Mouse (Mus musculus) kidney, postnatal 14 days (tissue): Measurements from ENCODE around the gene Cerkl.

Experiments used
- DNase-seq: peaks from one replicate; pipeline ENCODE4 v3.0.0; 2022; ENCODE audit warnings: mixed read lengths

The Cerkl gene

DNA sequence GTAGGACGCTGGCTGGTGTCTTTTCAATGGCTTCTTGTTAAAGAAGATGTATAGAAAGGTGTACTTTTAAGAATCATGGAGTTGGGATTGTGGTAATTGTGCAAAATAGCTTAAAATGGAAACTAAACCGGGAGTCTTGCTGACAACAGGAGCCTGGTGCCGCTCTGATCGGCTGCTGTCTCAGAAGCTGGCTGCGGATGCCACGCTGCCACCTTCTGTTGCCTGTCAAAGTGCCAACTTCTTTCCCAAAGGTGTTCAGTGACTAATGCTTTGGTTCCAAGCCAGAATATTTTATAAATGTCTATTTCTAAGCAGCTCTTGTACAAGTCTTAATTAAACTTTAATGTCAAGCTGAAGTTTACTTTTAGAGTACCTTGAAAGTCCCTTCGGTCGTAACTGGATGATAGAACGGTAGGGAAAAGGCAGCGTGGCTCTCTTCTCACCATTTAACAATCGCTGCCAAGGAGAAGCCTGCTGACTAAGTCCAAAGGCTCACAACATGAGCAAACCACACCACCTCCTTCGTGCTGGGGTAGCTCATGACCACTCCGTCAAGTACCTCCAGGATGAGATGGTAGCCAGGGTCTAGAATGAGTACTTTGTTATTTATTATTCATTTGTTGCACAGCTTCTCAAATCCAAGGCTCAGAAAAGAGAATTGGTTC lies 147.0 kb downstream of the Cerkl start:
- DNase-seq, result no peak

DNA sequence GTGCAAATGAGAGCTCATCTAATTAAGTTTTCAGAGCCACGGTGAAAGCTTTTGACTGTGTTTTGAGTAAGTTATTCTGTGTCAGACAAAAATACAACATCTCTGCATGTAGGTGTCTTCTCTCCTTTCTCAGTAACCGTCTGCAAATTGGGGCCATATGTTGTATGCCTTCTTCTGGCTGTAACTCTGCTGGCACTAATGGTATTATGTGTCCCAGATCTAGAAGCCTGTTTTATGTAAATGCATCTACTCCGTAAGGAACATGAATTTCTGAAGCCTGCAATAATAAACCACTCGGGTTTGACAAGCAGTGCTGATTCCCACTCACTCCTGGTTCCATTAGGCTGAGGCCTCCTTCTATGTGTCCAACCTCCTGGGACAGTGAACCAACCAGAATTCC lies 149.0 kb downstream of the Cerkl start:
- no peak for DNase-seq

DNA sequence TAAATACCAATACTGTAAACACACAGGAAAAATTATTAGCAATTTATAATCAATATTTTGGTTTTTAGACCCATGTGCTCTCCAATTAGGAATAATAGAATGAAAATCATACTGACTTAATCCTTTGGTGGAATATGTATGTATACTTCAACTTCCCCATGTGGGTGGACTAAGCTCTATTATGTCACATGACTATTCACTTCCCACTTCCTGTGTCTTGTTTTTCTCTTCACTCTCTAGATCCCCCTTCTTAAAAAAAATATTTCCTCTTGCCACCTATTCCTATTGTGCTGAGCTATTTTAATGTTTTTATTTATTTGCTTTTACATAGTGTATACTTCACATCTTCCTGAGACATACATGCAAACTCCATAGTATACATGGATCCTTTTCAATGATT lies 154.2 kb downstream of the Cerkl start:
- no peak for DNase-seq

DNA sequence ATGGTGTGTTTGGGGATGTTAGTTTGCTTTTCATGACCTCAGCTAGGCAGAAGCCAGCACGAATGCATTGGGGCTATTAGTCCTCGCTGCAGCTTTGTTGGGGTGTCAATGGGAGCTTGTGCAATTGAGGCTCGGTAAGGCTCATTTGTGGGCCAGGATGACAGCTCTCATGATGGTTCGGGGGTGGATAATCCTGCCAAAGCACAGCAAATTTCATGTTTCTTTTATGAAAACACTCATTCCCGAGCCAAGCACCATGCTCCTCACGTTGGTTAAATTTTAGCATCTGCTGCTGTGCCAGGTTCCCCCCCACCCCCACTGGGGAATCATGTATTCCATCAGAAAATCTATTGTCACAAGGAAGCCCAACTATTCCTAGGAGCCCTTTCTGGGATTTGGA lies 164.2 kb downstream of the Cerkl start:
- no peak for DNase-seq

DNA sequence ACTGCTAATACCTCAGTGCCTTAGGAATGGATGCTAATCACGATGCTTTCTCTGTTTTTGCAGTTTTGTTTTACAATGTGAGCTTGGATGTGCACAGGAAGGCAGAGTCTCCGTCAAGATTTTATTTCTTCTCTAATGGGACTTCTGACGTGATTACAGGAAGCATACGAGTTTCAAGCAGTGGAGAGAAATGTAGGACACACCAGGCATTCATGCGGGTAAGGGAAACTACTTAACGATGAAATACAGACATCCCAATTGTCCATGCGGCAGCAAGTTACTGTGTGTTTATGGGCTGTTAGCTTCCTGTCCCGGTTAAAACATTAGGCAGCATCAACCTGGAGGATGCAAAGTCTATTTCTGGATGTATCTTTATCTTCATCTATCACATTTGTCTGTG lies 164.7 kb downstream of the Cerkl start:
- no peak for DNase-seq

DNA sequence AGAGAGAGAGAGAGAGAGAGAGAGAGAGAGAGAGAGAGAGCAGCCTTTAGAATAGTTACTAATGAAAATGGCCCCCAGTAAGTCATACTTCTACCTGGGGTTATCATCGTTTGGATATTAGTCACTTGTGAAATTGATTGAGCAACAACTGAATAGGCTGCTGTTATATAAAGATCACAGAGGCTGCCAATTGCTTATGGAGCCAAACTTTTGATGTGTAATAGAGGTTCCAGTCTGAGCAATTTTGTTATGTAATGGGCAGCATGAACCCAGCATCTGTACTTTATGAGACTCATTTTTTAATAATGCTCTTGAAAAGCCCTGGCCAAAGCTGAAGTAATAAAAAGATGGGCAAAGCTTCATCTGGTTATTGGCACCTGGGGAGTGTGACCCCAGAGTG lies 166.4 kb downstream of the Cerkl start:
- no peak for DNase-seq

DNA sequence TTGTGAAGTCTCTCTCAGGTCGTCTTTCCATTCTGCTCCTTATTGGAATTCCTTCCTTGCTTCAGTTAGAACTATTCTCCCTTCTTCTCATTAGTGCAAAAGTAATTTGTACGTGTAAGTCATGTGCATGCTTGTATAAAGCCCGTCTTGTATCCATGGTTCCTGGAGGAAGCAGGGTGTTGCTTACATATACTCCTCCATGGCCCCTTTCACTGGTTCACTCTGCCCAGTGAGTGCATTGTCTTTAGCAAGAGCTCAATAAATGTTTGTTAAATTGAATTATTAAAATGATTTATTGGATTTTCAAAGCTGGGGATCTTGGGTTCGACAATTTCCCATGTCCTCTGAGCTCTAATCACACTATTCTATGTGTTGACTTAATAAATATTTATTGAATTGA lies 172.4 kb downstream of the Cerkl start:
- no peak for DNase-seq
